Mouse (Mus musculus): ENCODE results near the gene Gpr62.

DNA sequence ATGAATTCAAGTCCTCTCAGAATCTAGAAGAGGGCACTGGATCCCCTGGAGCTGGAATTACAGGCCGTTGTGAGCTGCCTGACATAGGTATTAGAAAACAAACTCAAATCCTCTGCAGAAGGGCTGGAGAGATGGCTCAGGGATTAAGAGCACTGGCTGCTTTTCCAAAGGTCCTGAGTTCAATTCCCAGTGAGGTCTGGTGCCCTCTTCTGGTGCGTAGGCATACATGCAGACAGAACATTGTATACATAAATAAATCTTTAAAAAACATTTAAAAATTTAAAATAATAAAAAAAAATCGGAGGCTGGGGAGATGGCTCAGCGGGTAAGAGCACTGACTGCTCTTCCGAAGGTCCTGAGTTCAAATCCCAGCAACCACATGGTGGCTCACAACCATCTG, 23.1 kb downstream of the Gpr62 start:
- no peak for TF ChIP-seq CTCF (IDR thresholded peaks at IDR 0.05; ENCODE audit: control insufficient read depth, insufficient read depth, low read length)
- no peak for TF ChIP-seq POLR2A (IDR thresholded peaks at IDR 0.05; ENCODE audit: borderline replicate concordance, control insufficient read depth, low read depth, low read length)
